Comparison of ENCODE assay signal across 13 mouse cellular contexts in the genomic region with DNA sequence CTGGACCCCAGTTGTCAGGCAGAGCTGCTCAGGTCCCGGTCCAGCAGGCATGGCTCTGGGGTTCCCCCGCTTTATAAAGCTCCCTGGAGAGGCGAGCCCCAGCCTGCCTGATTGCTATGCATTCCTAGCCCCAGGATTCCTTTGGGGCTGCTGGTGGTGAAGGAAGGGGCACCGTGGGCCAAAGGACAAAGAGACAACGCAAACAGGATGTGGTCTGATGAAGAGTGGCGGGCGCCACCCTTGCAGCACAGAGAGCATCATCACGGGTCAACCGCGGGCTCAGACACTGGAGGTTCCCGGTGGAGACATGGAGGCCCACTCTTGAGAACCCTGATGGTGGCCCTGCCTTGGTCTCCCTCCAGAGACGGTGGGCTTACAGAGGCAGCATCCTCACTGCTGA. TPM values are rescaled to one million over a fixed set of nuclear protein-coding genes. Genes with fewer than 3 reads are reported as not detected.
DNase-seq lines count a peak whose midpoint lies in the region; ATAC-seq and TF ChIP-seq lines count a peak whose summit lies in the region.
"Had no signal": no experiment of that assay in that cellular context is flagged by ENCODE, and none has a peak within 500 bp of the region (broad histone marks: within the 10 kb centered on the region; RNA-seq: fewer than 3 reads in every experiment).

TSS of gene Qrfp (minus strand) at position 137 of the 400 bp plus-strand sequence.

- peak within 1 kb of the TSS; percentile 53 for H3K4me3 ChIP-seq in spleen, adult 2 months (ENCODE audit: extremely low read depth, insufficient read depth, insufficient read length)

- no peak for TF ChIP-seq CTCF in spleen, adult 2 months (IDR thresholded peaks at IDR 0.05; ENCODE audit: extremely low read depth, insufficient read depth, insufficient read length, insufficient replicate concordance)

- peak in 1 of 2 experiments; percentile 34 for DNase-seq in spleen, adult 2 months (ENCODE audit: low read depth in 1 of 2, low spot score in 2 of 2)
- no peak for DNase-seq in spleen, adult 12 weeks (ENCODE audit: low spot score)
- DNase-seq in c-Kit-positive CD71-negative TER-119-negative erythroid progenitor cells, embryonic 14.5 days (ENCODE audit: low read depth): peak; percentile 16
- DNase-seq in splenic B cell, adult 2 months (ENCODE audit: low read depth, low spot score): peak; percentile 43
- no peak for DNase-seq in gastrocnemius, adult 8-10 months (ENCODE audit: low spot score in 2 of 2)
- DNase-seq in gastrocnemius, postnatal 14 days: no peak
- DNase-seq in ovary, postnatal 10 days (ENCODE audit: low spot score): no peak
- DNase-seq: adrenal gland, adult 8-10 months; cerebellum, adult 11 months; kidney, adult 2 months; layer of hippocampus, postnatal 36 days had no signal

- WGBS in spleen, adult 2 months: 22% methylated on average over 12 of the region's 12 CpGs

- no peaks in the 10 kb centered on the region for H3K27me3 ChIP-seq in spleen, adult 2 months (ENCODE audit: control insufficient read depth, insufficient read depth, low read length)
- H3K27me3 ChIP-seq in splenic B cell, adult 2 months (ENCODE audit: control insufficient read depth, insufficient read depth, low read length, poor library complexity, severe bottlenecking): no peaks in the 10 kb centered on the region

- peak; percentile 31; the same call in 1 of the 2 replicates for ATAC-seq in megakaryocyte, adult 5-6 weeks (ENCODE audit: poor library complexity, severe bottlenecking)

- peak within 1 kb of the TSS; percentile 55 for H3K27ac ChIP-seq in spleen, adult 2 months (ENCODE audit: insufficient read depth, low read length)
- H3K27ac ChIP-seq: liver, embryonic 14.5 days had no signal

- intact Hi-C loops in gastrocnemius, postnatal 14 days (cut with DNase I; ENCODE audit: low total_unique reads): no loop called here

- no peaks in the 10 kb centered on the region for H3K36me3 ChIP-seq in spleen, adult 2 months (ENCODE audit: control insufficient read depth, insufficient read depth, low read length)
- no peaks in the 10 kb centered on the region for H3K36me3 ChIP-seq in splenic B cell, adult 2 months (ENCODE audit: control insufficient read depth, insufficient read depth, low read length, poor library complexity, severe bottlenecking)

- H3K4me1 ChIP-seq in spleen, adult 2 months (ENCODE audit: control insufficient read depth, insufficient read depth, insufficient read length): peaks cover 20% of the 10 kb centered on the region; the same call in 1 of the 2 replicates

- no peak for TF ChIP-seq POLR2A in spleen, adult 2 months (IDR thresholded peaks at IDR 0.05; ENCODE audit: low read depth, low read length)

RNA-seq across cellular contexts. Expression of gene Qrfp, which starts in this region (rescaled TPM):
- 0.93 and 1.1 TPM in 2 replicates for polyA plus RNA-seq in spleen, adult 2 months (2012; rRNA removed)
- 0.57 and 0.65 TPM in 2 replicates for total RNA-seq in megakaryocyte, adult 5-6 weeks (2015)
- 0.04 and 0.29 TPM in 2 replicates for total RNA-seq in megakaryocyte, adult 5-6 weeks (2017)
- not detected for total RNA-seq in gastrocnemius, adult 8-10 months (2022)
- total RNA-seq in gastrocnemius, postnatal 14 days (2021): not detected
- total RNA-seq: adrenal gland, adult 8-10 months; layer of hippocampus, postnatal 36 days had no signal
- polyA plus RNA-seq: liver, embryonic 14.5 days had no signal

Comparison
In these comparisons a context has a peak if more than half of its experiments do, and no peak if none do; other contexts are left out.
1. Peak in ATAC-seq in megakaryocyte, adult 5-6 weeks; RNA of the gene not detected or under 1 TPM.
2. DNase-seq: peak in c-Kit-positive CD71-negative TER-119-negative erythroid progenitor cells, embryonic 14.5 days (single experiment) and splenic B cell, adult 2 months (single experiment); none in spleen, adult 12 weeks (single experiment), gastrocnemius, adult 8-10 months (0 of 2), gastrocnemius, postnatal 14 days (single experiment) and ovary, postnatal 10 days (single experiment).